Comparison of ENCODE assay signal across 25 mouse cellular contexts in genomic region chr17:85381578-85382223, GRCm38 (mm10).
DNase-seq lines count a peak whose midpoint lies in the region; ATAC-seq and TF ChIP-seq lines count a peak whose summit lies in the region.
"Had no signal": no experiment of that assay in that cellular context is flagged by ENCODE, and none has a peak within 500 bp of the region (broad histone marks: within the 10 kb centered on the region; RNA-seq: fewer than 3 reads in every experiment).

No protein-coding gene starts in this region.

- 35% methylated on average over 8 of the region's 8 CpGs for WGBS in lung, embryonic 14.5 days
- 54% methylated on average over 8 of the region's 8 CpGs for WGBS in lung, adult 2 months
- 55% methylated on average over 8 of the region's 8 CpGs for WGBS in lung, postnatal 0 days

- no peak for TF ChIP-seq POLR2A in lung, adult 2 months (IDR thresholded peaks at IDR 0.05; ENCODE audit: borderline replicate concordance, extremely low read depth, low read depth, low read length)
- no peak for TF ChIP-seq POLR2A in brain, embryonic 14.5 days (IDR thresholded peaks at IDR 0.05; ENCODE audit: borderline replicate concordance, extremely low read depth, insufficient read depth, insufficient read length, poor library complexity, severe bottlenecking)

- no peaks in the 10 kb centered on the region for H3K36me3 ChIP-seq in lung, embryonic 14.5 days (ENCODE audit: insufficient read depth)
- no peaks in the 10 kb centered on the region for H3K36me3 ChIP-seq in lung, postnatal 0 days (ENCODE audit: insufficient read depth, low read length)
- H3K36me3 ChIP-seq: embryonic facial prominence, embryonic 13.5 days; embryonic facial prominence, embryonic 15.5 days; forebrain, embryonic 10.5 days; forebrain, embryonic 12.5 days had no signal

- TF ChIP-seq CTCF in lung, embryonic 14.5 days (IDR thresholded peaks at IDR 0.05; ENCODE audit: low read depth): no peak
- TF ChIP-seq CTCF in lung, adult 2 months (IDR thresholded peaks at IDR 0.05; ENCODE audit: insufficient read depth, low read length): no peak
- no peak for TF ChIP-seq CTCF in lung, postnatal 0 days (IDR thresholded peaks at IDR 0.05)
- TF ChIP-seq CTCF in brain, embryonic 14.5 days (IDR thresholded peaks at IDR 0.05; ENCODE audit: borderline replicate concordance, extremely low read depth, insufficient read depth, insufficient read length): no peak

- H3K9ac ChIP-seq in lung, embryonic 14.5 days: no peak overlapping the region
- H3K9ac ChIP-seq in lung, postnatal 0 days (replicated peaks; ENCODE audit: low read depth): no peak overlapping the region
- H3K9ac ChIP-seq: embryonic facial prominence, embryonic 13.5 days; embryonic facial prominence, embryonic 15.5 days; forebrain, embryonic 12.5 days had no signal

- H3K9me3 ChIP-seq in lung, embryonic 14.5 days (ENCODE audit: low read depth, low read length): no peaks in the 10 kb centered on the region
- no peaks in the 10 kb centered on the region for H3K9me3 ChIP-seq in lung, postnatal 0 days (ENCODE audit: low read length)
- H3K9me3 ChIP-seq: embryonic facial prominence, embryonic 13.5 days; embryonic facial prominence, embryonic 15.5 days; forebrain, embryonic 10.5 days; forebrain, embryonic 12.5 days had no signal

- no peak overlapping the region for H3K4me3 ChIP-seq in lung, embryonic 14.5 days (ENCODE audit: low read depth, low read length)
- H3K4me3 ChIP-seq in lung, adult 2 months (replicated peaks; ENCODE audit: extremely low read depth, low read depth, low read length): no peak overlapping the region
- H3K4me3 ChIP-seq in lung, postnatal 0 days (ENCODE audit: low read depth, low read length): no peak overlapping the region
- H3K4me3 ChIP-seq: embryonic facial prominence, embryonic 13.5 days; embryonic facial prominence, embryonic 15.5 days; erythroblast, embryonic 14.5 days; forebrain, embryonic 10.5 days; forebrain, embryonic 12.5 days had no signal

- H3K4me1 ChIP-seq in lung, embryonic 14.5 days (ENCODE audit: insufficient read depth): no peaks in the 10 kb centered on the region
- no peaks in the 10 kb centered on the region for H3K4me1 ChIP-seq in lung, adult 2 months (ENCODE audit: control insufficient read depth, insufficient read depth, low read length)
- H3K4me1 ChIP-seq in lung, postnatal 0 days (ENCODE audit: insufficient read depth, low read depth, low read length): no peaks in the 10 kb centered on the region
- H3K4me1 ChIP-seq: embryonic facial prominence, embryonic 13.5 days; embryonic facial prominence, embryonic 15.5 days had no signal

- no peaks in the 10 kb centered on the region for H3K27me3 ChIP-seq in lung, embryonic 14.5 days (ENCODE audit: insufficient read depth, low read length)
- no peaks in the 10 kb centered on the region for H3K27me3 ChIP-seq in lung, postnatal 0 days (replicated peaks; ENCODE audit: insufficient read depth, low read length)
- H3K27me3 ChIP-seq: embryonic facial prominence, embryonic 13.5 days; embryonic facial prominence, embryonic 15.5 days; Patski had no signal

- DNase-seq in lung, embryonic 14.5 days: peak; percentile 62
- no peak for DNase-seq in lung, adult 2 months
- DNase-seq in lung, postnatal 0 days (ENCODE audit: low spot score): peak; percentile 42
- no peak for DNase-seq in lung, postnatal 10 days
- DNase-seq in brain, embryonic 14.5 days (ENCODE audit: low read depth): peak; percentile 41
- DNase-seq in neural tube, embryonic 10.5 days (ENCODE audit: extremely low spot score, low spot score): no peak
- DNase-seq: adrenal gland, adult 8-10 months; adrenal gland, postnatal 14 days; adrenal gland, postnatal 36 days; cerebellum, adult 11 months; cerebellum, adult 18-20 months; cerebellum, adult 8-10 months; cerebellum, adult 9-11 months; cerebellum, postnatal 14 days; cerebellum, postnatal 36 days; embryo, embryonic 11 days had no signal

- no peak overlapping the region for H3K27ac ChIP-seq in lung, embryonic 14.5 days (ENCODE audit: low read depth)
- no peak overlapping the region for H3K27ac ChIP-seq in lung, postnatal 0 days (ENCODE audit: low read length)
- H3K27ac ChIP-seq: embryonic facial prominence, embryonic 13.5 days; embryonic facial prominence, embryonic 15.5 days; forebrain, embryonic 10.5 days; forebrain, embryonic 12.5 days had no signal

- no peak for ATAC-seq in lung, embryonic 14.5 days (ENCODE audit: insufficient read depth)
- no peak for ATAC-seq in lung, postnatal 0 days
- ATAC-seq: activated CD4-positive, CD25-positive, alpha-beta regulatory T cell, adult 4 months; forebrain, embryonic 14.5 days; forebrain, embryonic 16.5 days; Patski had no signal

- no peak overlapping the region for H3K4me2 ChIP-seq in lung, embryonic 14.5 days
- no peak overlapping the region for H3K4me2 ChIP-seq in lung, postnatal 0 days (replicated peaks; ENCODE audit: low read depth, low read length)
- H3K4me2 ChIP-seq: embryonic facial prominence, embryonic 13.5 days; embryonic facial prominence, embryonic 15.5 days; forebrain, embryonic 12.5 days had no signal

- TF ChIP-seq EP300 in lung, postnatal 0 days (IDR thresholded peaks at IDR 0.05): no peak

Comparison
In these comparisons a context has a peak if more than half of its experiments do, and no peak if none do; other contexts are left out.
1. DNase-seq: peak in lung, embryonic 14.5 days (single experiment), lung, postnatal 0 days (single experiment) and brain, embryonic 14.5 days (single experiment); none in lung, adult 2 months (single experiment), lung, postnatal 10 days (single experiment) and neural tube, embryonic 10.5 days (single experiment).